Mouse (Mus musculus) erythroblast, embryonic 14.5 days (primary cell): ENCODE results near the gene Olfr545. TPM values are rescaled to one million over a fixed set of nuclear protein-coding genes. Genes with fewer than 3 reads are reported as not detected.

Experiments
- H3K27me3 ChIP-seq: 2 replicates; pipeline ENCODE4 v1.6.1; 2012; ENCODE audit warnings: inconsistent platforms; ENCODE audit not compliant: control insufficient read depth
- H3K36me3 ChIP-seq: 2 replicates; pipeline ENCODE4 v1.6.1; 2012; ENCODE audit warnings: mild to moderate bottlenecking, inconsistent platforms; ENCODE audit not compliant: control insufficient read depth
- H3K4me1 ChIP-seq: 2 replicates; pipeline ENCODE4 v1.6.1; 2012; ENCODE audit warnings: inconsistent platforms; ENCODE audit not compliant: control insufficient read depth
- H3K4me3 ChIP-seq: replicated peaks from 2 replicates; pipeline ENCODE3; 2012; ENCODE audit warnings: moderate library complexity, mild to moderate bottlenecking, inconsistent platforms
- H3K9me3 ChIP-seq: 2 replicates; pipeline ENCODE4 v1.6.1; 2012; ENCODE audit warnings: low read length, inconsistent platforms, mixed read lengths; ENCODE audit not compliant: control insufficient read depth
- GATA1 ChIP-seq: IDR thresholded peaks from 2 replicates; pipeline ENCODE4 v1.6.1; 2012; ENCODE audit warnings: low read length, inconsistent platforms, mixed read lengths
- TAL1 ChIP-seq: IDR thresholded peaks from 3 replicates; pipeline ENCODE4 v1.6.1; 2012; ENCODE audit warnings: low read length, inconsistent platforms, mixed read lengths
- polyA plus RNA-seq: library from polyadenylated mRNA; stranded (reverse); fragments of >175 nt; gene quantifications from 2 replicates; pipeline ENCODE4 v1.2.3, GENCODE M21; 2012

Gene Olfr545
- polyA plus RNA-seq, 1 experiment = not detected

DNA sequence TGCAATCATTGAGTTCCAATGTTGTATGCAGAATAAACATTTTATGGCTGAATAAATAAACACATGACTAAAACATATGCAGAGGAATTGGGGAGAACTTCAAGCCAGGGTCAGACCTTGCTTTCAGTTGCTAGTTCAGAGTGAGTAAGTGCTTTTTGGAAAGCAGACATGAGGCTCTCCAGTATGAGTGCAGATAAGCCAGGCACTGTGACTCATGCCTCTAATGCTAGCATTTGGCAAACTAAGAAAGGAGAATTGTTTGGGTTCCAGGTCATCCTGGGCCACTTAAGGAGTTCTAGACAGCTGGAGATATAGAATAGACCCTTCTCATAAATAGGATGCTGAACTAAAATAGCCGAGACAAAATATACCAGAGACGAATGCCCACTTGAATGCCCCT is 15.7 kb downstream of the Olfr545 start:
- Histone ChIP-seq H3K27me3 (peaks cover 6% of the 10 kb centered on the region), H3K9me3 (no peaks in the 10 kb centered on the region), H3K36me3 (no peaks in the 10 kb centered on the region), H3K4me3 (no peak overlapping the region), H3K4me1 (peaks cover 24% of the 10 kb centered on the region)
- TF ChIP-seq GATA1 (no peak), TAL1 (no peak)

DNA sequence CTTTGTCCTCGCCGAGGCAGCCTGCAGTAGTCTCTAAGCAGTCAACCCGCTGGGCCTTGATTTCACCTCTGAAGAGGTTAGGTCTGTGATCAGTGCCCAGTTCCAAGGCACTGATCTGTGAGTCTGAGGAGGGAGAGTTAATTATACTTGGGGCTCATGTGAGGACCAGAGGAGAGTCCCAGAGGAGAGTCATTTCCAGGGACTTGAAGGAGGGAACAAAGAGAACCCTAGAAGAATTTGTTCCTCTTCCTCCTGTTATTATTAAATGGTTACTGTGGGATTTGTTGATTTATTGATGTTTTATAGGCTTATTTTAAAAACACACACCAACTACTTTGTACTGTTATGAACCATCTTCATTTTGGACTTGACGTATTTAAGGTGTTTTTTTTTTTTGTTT is 17.8 kb downstream of the Olfr545 start, which contains the start of gene Olfr543:
TSS of gene Olfr543 (minus strand) at position 101 of the 400 bp plus-strand sequence.
- Histone ChIP-seq H3K9me3 (no peaks in the 10 kb centered on the region), H3K4me1 (peaks cover 29% of the 10 kb centered on the region), H3K4me3 (no peak within 1 kb of the TSS), H3K36me3 (peaks cover 16% of the 10 kb centered on the region), H3K27me3 (peaks cover 6% of the 10 kb centered on the region)
- TF ChIP-seq TAL1 (no peak), GATA1 (no peak)

DNA sequence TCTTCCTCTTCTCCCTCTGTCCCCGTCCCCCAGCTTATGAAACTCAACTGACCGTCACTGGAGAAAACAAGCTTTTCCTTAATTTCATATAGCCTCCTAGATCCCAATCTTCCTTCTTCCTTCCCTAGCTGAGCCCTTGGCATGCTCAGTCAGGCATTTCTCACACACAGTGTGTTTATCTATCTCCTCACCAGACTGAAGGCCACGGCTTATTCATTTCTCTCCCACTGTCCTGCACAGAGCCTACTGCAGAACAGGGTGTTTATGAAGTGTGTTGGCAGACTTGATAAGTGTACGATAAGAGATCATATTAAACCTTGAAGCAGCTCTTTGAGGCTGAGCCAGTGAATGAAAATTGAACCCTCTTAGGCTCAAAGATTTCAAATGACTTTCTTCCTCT is 18.6 kb downstream of the Olfr545 start:
- Histone ChIP-seq H3K27me3 (peaks cover 6% of the 10 kb centered on the region), H3K9me3 (no peaks in the 10 kb centered on the region), H3K36me3 (peaks cover 23% of the 10 kb centered on the region), H3K4me1 (peaks cover 22% of the 10 kb centered on the region), H3K4me3 (no peak overlapping the region)
- TF ChIP-seq GATA1 = no peak

DNA sequence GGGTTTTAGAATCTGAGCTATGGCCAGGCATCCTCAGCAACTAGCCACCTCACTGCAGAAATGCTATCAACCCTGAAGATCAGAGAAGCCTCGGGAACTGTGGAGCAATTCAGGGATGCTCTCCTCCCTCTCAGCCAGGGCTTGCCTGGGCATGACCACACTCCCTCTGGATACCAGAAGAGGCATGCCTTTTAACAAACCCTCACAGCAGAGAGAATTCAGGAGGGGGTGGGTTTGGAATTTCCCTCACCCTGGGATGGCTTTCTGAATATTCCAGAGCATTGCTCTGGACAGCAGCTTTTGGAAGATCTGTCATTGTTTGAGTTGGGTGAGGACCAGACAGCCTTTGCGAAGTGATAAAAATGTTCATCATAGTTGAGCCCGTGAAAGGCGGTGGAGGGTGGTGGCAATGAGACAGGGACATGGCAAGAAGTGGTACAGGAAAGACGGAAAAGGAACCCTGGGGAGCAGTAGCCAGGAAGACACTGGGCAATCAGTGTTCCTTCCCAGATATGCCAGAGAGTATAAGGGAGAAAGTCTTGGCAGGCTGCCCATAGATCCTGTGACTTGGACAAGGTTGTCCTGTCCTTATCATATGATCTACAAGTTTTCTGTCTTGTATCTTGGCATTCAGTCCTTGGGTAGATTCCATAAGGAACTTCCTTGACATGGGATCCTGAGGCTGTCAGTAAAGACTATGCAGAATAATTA is 19.9 kb downstream of the Olfr545 start:
- TF ChIP-seq TAL1 = no peak
- TF ChIP-seq GATA1 = no peak
- Histone ChIP-seq H3K27me3 (peaks cover 6% of the 10 kb centered on the region), H3K4me1 (peaks cover 15% of the 10 kb centered on the region), H3K36me3 (peaks cover 29% of the 10 kb centered on the region), H3K9me3 (no peaks in the 10 kb centered on the region), H3K4me3 (no peak overlapping the region)

DNA sequence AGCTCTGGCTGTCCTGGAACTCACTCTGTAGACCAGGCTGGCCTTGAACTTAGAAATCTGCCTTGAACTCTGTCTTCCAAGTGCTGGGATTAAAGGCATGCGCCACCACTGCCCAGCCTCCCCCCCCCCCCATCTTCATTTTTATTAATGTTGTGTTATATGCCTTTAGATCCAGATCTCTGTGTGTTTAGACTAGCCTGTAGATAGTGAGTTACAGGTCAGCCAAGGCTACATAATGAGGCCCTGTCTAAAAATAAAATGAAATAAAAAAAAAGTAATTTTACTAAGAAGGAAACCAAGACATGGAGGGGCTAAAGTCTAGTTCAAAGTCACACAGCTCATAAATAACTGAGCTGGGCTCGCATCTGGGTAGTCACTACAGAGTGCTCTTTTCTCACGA is 20.4 kb downstream of the Olfr545 start:
- Histone ChIP-seq H3K9me3 (no peaks in the 10 kb centered on the region), H3K27me3 (peaks cover 6% of the 10 kb centered on the region), H3K4me1 (peaks cover 15% of the 10 kb centered on the region), H3K36me3 (peaks cover 29% of the 10 kb centered on the region), H3K4me3 (no peak overlapping the region)
- TF ChIP-seq TAL1 (no peak), GATA1 (no peak)

DNA sequence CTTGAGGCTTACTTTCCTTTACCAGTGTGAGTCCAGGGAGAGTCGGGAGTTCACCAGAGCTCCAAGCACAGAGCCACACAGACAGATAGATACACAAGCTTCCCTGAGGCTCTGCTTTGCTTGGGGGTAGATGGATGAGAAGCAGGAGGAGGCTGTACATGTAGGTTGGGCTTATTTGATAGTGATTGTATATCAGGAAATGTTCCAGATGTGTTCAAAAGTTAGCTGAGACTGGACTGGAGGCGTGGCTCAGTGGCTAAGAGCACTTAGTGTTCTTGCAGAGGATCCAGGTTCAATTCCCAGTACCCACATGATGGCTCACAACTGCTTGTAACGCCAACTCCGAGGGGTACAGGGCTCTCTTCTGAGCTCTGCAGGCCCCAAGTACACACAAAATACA is 20.9 kb downstream of the Olfr545 start:
- H3K4me3 ChIP-seq = no peak overlapping the region
- H3K9me3 ChIP-seq = no peaks in the 10 kb centered on the region
- no peak for TF ChIP-seq TAL1
- TF ChIP-seq GATA1 = no peak
- H3K27me3 ChIP-seq = peaks cover 6% of the 10 kb centered on the region
- peaks cover 15% of the 10 kb centered on the region for H3K4me1 ChIP-seq
- H3K36me3 ChIP-seq = peaks cover 29% of the 10 kb centered on the region

DNA sequence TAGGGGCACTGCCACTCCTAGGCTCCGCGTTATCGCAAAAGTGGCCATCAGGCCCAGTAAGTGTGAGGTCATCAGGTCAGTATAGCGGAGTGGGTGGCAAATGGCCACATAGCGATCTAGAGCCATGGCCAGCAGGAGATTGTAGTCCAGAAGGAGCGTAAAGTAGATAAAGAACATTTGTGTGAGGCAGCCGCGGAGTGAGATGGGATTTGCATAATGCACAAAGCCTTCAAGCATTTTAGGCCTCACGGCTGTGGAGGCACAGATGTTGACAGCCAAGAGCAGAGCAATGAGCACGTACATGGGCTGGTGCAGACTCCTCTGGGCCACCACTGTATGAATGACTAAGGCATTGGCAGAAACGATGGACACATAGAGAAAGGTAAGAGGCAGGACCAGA is 22.0 kb downstream of the Olfr545 start:
- Histone ChIP-seq H3K9me3 (no peaks in the 10 kb centered on the region), H3K36me3 (peaks cover 33% of the 10 kb centered on the region), H3K4me1 (peaks cover 15% of the 10 kb centered on the region), H3K4me3 (no peak overlapping the region), H3K27me3 (peaks cover 2% of the 10 kb centered on the region; the same call in 1 of the 2 replicates)
- TF ChIP-seq TAL1 (no peak), GATA1 (no peak)

DNA sequence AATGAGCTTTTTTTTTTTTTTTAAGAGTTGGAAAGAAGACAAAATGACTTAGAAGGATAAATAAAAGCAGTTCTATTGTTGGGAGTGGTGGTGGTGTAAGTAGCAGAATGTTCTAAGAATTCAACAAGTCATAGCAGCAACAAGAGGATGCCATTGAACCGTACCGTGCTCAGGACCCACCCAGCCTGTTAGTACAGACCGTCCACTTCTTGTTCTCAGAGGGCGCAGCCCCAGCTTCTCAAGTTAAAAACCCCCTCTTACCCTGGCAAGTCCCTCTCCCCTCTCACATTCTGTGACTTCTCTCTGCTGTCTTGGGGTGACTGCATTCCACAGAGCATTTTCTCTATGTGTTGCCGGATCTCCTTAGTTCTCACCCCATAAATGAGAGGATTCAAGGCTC is 22.8 kb downstream of the Olfr545 start:
- H3K36me3 ChIP-seq = peaks cover 37% of the 10 kb centered on the region
- H3K27me3 ChIP-seq = peaks cover 2% of the 10 kb centered on the region; the same call in 1 of the 2 replicates
- peaks cover 15% of the 10 kb centered on the region for H3K4me1 ChIP-seq
- H3K4me3 ChIP-seq = no peak overlapping the region
- H3K9me3 ChIP-seq = no peaks in the 10 kb centered on the region
- TF ChIP-seq TAL1 = no peak

DNA sequence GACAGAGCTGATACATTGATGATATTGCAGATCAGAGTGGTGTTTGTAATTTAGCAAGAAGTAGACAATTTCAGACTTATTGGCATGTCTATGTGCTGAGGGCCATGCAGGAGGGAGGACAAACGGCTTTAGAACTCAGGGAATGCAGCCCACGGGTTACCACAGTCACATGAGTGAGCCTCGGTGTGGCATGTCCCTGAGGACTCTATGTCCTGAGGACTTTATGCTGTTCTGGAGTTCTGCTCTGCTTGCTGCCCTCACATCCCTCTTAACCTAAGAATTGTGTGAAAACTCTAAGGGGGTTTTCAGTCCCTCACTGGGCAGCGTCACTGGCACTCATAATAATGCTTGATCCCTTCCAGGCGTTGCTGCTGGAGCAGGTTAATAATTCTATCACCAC is 26.7 kb downstream of the Olfr545 start:
- peaks cover 7% of the 10 kb centered on the region for H3K4me1 ChIP-seq
- TF ChIP-seq GATA1 (no peak), TAL1 (no peak)
- H3K27me3 ChIP-seq = no peaks in the 10 kb centered on the region
- peaks cover 69% of the 10 kb centered on the region for H3K36me3 ChIP-seq
- H3K9me3 ChIP-seq = no peaks in the 10 kb centered on the region
- H3K4me3 ChIP-seq = no peak overlapping the region

DNA sequence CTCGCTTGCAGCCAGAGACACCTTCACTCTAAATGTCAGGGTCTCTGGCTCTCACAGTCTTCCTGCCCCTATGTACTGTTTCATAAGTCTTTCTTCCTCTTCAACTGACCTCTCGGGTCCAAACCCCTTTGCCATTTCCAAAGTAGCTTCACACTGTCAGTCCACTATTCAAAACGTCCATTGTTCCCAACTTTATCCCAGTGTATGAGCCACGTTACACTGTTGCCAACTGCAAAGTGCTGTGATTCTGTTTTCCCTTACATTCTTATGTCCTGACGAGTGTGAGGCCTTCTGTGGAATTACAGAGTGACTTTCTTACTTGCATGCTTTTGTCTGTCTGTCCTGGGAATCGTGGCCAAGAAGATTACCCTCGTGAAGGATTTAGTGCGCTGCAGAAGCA is 31.8 kb downstream of the Olfr545 start:
- Histone ChIP-seq H3K27me3 (no peaks in the 10 kb centered on the region), H3K36me3 (peaks cover 93% of the 10 kb centered on the region), H3K4me1 (no peaks in the 10 kb centered on the region), H3K4me3 (no peak overlapping the region), H3K9me3 (no peaks in the 10 kb centered on the region)
- TF ChIP-seq GATA1 (no peak), TAL1 (no peak)
